Mouse (Mus musculus): ENCODE data around the gene Ext2. TPM values are rescaled to one million over a fixed set of nuclear protein-coding genes. Genes with fewer than 3 reads are reported as not detected.

Ext2 gene
- 84.7 and 86.7 TPM in 2 replicates for polyA plus RNA-seq (2016; fragmentation: Nextera tagmentation; extraction: Ambion mirVana)

DNA sequence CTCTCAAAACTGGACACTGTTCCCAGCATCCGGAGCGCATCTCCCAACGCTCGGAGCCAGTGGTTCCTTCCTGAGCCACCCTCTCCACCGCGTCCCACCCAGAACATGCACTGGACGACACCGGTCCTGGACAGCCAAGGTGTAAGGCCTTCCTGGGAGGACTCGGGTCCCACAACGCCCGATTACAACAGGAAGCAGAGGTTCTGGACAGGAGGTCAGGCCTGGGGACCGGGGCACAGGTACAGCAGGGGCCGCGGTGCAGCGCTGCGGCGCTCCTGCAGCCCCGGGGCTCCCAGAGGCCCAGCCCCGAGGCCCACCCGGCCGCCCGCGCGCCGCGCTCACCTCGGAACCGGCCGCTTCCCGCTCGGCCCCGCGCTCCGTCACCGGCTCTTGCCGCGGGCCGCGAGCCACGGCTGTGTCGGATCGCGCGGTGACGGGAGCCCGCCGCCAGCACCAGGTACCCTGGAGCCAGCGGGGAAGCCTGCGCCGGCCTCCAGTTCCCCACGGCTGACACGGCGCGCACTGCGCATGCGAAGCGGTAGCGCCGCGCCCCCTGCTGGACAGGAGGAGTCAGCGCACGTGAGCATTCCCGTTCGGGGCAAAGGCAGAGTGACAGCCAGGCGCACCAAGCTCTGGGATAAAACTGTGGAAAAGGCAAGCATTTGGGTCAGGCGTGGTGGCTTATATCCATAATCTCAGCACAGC lies at the start of gene Ext2:
Gene Ext2, minus strand, starts transcription at position 524 of the 705 bp plus-strand sequence.
- H3K27ac ChIP-seq = 0 out of 2 replicates have a peak within 1 kb of the TSS, but pooled peaks have one; percentile 5
- H3K9ac ChIP-seq = peak within 1 kb of the TSS; percentile 95
- H3K9me3 ChIP-seq (replicated peaks) = no peaks in the 10 kb centered on the region
- WGBS = under 1% methylated on average over 64 of the region's 66 CpGs
- peak within 1 kb of the TSS; percentile 80 for H3K4me3 ChIP-seq
- peaks cover 6% of the 10 kb centered on the region; the same call in 1 of the 2 replicates for H3K36me3 ChIP-seq
- H3K4me2 ChIP-seq (replicated peaks) = peak within 1 kb of the TSS; percentile 53
- H3K4me1 ChIP-seq = peaks cover 9% of the 10 kb centered on the region
- no peaks in the 10 kb centered on the region for H3K27me3 ChIP-seq
- ATAC-seq (ENCODE audit: low FRiP score) = peak; percentile 91

DNA sequence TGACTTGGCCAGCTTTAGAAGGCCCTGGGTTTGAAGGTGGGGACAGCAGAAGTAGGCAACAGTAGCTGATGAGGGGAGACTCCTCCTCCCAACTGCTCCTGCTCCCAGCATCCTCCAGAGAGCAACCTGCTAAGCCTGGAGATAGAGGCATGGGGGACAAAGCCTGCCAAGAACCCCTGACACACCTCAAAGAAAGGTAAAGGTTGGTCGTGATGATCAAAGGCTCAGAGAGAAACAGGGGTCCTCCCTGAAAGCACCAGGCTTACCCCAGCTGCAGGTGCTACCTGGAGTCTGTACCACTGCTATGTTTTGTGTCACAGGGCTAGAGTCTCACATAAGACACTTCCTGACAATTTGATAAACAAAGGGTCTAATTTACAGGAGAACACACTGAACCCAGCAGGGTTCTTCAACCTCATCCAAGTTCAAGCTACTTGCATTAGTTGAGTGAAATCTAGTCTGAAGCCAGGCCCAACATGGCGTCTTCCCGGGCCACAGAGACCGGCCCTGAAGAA lies 49.1 kb upstream of the Ext2 start:
- WGBS = 84% methylated on average over 4 of the region's 4 CpGs
- no peaks in the 10 kb centered on the region for H3K27me3 ChIP-seq
- no peaks in the 10 kb centered on the region for H3K36me3 ChIP-seq
- H3K4me2 ChIP-seq (replicated peaks) = no peak overlapping the region
- H3K27ac ChIP-seq = no peak overlapping the region
- no peak overlapping the region for H3K4me3 ChIP-seq
- no peaks in the 10 kb centered on the region for H3K9me3 ChIP-seq (replicated peaks)
- ATAC-seq (ENCODE audit: low FRiP score) = no peak
- H3K9ac ChIP-seq = no peak overlapping the region
- peaks cover 16% of the 10 kb centered on the region for H3K4me1 ChIP-seq

DNA sequence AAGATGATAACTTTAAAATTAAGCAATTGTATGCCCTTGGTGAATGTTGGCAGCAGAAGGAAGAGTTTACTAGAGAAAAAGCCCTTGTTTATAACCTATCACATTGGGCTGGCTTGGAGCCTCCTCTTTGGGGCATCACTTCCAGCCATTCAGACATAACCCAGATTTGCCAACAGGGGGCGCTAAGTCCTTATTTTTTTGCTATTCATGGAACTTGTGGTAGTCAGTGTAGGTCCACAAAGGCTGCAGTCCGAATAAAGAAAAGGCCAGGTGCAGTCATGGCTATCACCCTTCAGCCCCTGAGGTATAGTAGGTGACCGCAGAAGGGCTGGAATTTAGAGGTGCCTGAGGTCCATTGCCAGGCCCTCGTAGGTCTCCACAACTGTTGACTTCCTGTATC lies 48.5 kb upstream of the Ext2 start:
- Histone ChIP-seq H3K9ac (no peak overlapping the region), H3K4me3 (no peak overlapping the region), H3K27ac (no peak overlapping the region), H3K4me1 (peaks cover 16% of the 10 kb centered on the region), H3K9me3 (replicated peaks) (no peaks in the 10 kb centered on the region), H3K4me2 (replicated peaks) (no peak overlapping the region), H3K36me3 (no peaks in the 10 kb centered on the region), H3K27me3 (no peaks in the 10 kb centered on the region)
- WGBS = 46% methylated on average over 4 of the region's 4 CpGs
- ATAC-seq (ENCODE audit: low FRiP score) = peak; percentile 46; the same call in 1 of the 2 replicates

DNA sequence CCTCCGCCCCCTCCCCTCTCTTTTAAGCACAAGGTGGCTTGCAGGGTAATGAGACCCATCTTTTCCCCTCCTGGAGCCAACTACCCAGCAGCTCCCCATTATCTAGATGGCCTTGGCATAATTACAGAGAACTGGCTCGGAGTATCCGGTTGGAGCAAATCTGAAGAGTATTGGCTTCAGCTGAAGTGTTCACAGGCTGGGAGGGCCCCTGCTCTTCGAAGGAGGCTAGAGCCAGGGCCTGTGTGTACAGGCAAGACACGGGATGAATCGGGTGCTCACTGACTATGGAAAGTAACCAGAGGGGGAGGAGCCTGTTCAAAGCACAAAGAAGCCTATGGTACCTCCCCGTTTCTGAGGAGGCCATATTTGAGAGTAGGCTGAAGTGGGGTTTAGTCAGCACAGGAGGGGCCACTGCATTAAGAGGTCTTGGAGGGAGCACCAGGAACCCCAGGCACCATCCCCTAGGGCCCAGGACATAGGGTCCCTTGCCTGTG lies 46.8 kb upstream of the Ext2 start, which contains the start of gene Accsl:
Gene Accsl, minus strand, starts transcription at position 51 of the 494 bp plus-strand sequence.
- peaks cover 14% of the 10 kb centered on the region for H3K4me1 ChIP-seq
- H3K4me2 ChIP-seq (replicated peaks) = no peak within 1 kb of the TSS
- 74% methylated on average over 7 of the region's 7 CpGs for WGBS
- H3K9ac ChIP-seq = no peak within 1 kb of the TSS
- no peaks in the 10 kb centered on the region for H3K36me3 ChIP-seq
- H3K27me3 ChIP-seq = no peaks in the 10 kb centered on the region
- ATAC-seq (ENCODE audit: low FRiP score) = no peak
- H3K4me3 ChIP-seq = no peak within 1 kb of the TSS
- H3K9me3 ChIP-seq (replicated peaks) = no peaks in the 10 kb centered on the region
- no peak within 1 kb of the TSS for H3K27ac ChIP-seq

DNA sequence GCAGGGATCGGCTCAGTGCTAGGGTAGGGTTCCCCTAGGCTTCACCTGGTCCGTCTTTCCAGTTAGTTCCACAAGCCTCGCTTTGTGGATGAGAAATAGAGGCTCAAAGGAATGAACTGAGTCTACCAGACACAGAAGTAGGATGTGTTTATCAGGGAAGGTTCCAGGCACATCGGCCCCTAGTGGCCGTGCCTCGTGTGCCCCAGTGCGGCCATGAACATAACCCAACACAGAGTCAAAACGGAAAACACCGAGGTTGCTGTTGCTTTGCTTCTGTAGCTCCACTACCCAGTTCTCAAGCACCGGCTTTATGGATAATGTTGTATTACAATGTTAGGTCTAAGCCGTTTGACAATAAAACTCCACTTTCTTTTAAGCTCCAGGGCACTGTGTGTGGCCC lies 46.2 kb upstream of the Ext2 start:
- Histone ChIP-seq H3K4me1 (peaks cover 8% of the 10 kb centered on the region), H3K4me2 (replicated peaks) (no peak overlapping the region), H3K9me3 (replicated peaks) (no peaks in the 10 kb centered on the region), H3K9ac (no peak overlapping the region), H3K36me3 (no peaks in the 10 kb centered on the region), H3K4me3 (no peak overlapping the region), H3K27ac (no peak overlapping the region), H3K27me3 (no peaks in the 10 kb centered on the region)
- WGBS = 87% methylated on average over 11 of the region's 11 CpGs
- no peak for ATAC-seq (ENCODE audit: low FRiP score)

DNA sequence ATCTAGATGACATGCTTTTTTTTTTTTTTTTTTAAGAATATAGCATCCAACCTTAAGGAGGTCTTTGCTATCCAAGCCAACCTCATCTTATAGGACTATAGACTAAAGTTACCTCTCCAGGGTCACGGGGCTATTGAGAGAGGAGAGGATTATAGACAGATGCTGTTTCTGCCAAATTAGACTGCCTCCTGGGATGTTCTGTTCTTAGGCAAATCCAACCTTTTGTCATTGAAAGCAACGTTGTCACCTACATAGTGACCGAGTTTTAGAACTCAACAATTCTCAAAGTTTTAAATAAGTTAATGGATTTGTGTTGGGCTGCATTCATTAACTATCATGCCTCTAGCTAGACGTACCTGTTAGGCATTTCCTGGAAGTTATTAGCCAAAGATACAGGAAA lies 40.9 kb upstream of the Ext2 start:
- Histone ChIP-seq H3K9me3 (replicated peaks) (no peaks in the 10 kb centered on the region), H3K27ac (no peak overlapping the region), H3K4me1 (no peaks in the 10 kb centered on the region), H3K4me3 (no peak overlapping the region), H3K36me3 (no peaks in the 10 kb centered on the region), H3K27me3 (no peaks in the 10 kb centered on the region), H3K4me2 (replicated peaks) (no peak overlapping the region), H3K9ac (no peak overlapping the region)
- no peak for ATAC-seq (ENCODE audit: low FRiP score)
- 71% methylated on average over 4 of the region's 4 CpGs for WGBS

DNA sequence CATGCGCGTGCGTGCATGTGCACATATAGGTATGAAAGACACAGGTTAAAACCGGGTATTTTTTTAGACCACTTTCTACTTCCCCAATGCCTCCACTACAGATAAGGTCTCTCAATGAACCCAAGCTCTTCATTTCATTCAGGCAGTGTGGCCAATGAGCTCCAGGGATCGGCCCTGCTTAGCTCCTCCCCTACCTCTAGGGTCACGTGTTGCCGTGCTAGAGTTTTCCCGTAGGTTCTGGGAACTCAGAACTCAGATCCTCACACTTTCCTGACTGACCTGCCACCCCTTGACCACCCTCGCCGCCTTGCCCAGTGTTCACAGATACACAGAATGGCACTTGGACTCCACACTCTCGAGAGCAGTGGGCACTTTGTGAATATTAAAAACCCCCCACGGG lies 36.5 kb upstream of the Ext2 start:
- Histone ChIP-seq H3K27me3 (no peaks in the 10 kb centered on the region), H3K4me3 (no peak overlapping the region), H3K4me2 (replicated peaks) (no peak overlapping the region), H3K36me3 (no peaks in the 10 kb centered on the region), H3K9ac (no peak overlapping the region), H3K4me1 (no peaks in the 10 kb centered on the region), H3K27ac (no peak overlapping the region), H3K9me3 (replicated peaks) (no peaks in the 10 kb centered on the region)
- ATAC-seq (ENCODE audit: low FRiP score) = no peak
- whole genome bisulfite sequencing = 71% methylated on average over 12 of the region's 12 CpGs

DNA sequence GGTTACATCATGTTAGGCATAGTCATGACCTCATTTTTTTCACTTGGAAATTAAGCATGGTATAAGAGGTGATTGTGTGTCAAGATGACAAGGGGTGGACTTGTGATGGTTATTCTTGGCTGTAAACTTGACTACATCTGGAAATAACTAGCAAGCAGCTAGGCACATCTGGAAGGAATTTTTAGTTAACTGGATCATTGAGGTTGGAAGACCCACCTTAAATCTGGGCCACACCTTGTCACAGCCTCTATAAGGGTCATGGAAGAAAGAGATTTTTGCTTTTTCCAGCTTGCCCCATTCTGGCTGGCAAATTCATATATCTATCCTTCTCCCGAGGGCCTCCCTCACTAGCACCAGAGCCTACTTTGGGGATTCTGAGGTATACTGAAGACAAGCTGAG lies 28.9 kb upstream of the Ext2 start:
- WGBS = 96% methylated on average over 1 of the region's 1 CpGs
- Histone ChIP-seq H3K27ac (no peak overlapping the region), H3K36me3 (no peaks in the 10 kb centered on the region), H3K4me1 (peaks cover 16% of the 10 kb centered on the region), H3K4me2 (replicated peaks) (no peak overlapping the region), H3K27me3 (no peaks in the 10 kb centered on the region; the same call in 1 of the 2 replicates), H3K4me3 (no peak overlapping the region), H3K9me3 (replicated peaks) (no peaks in the 10 kb centered on the region), H3K9ac (no peak overlapping the region)
- no peak for ATAC-seq (ENCODE audit: low FRiP score)

DNA sequence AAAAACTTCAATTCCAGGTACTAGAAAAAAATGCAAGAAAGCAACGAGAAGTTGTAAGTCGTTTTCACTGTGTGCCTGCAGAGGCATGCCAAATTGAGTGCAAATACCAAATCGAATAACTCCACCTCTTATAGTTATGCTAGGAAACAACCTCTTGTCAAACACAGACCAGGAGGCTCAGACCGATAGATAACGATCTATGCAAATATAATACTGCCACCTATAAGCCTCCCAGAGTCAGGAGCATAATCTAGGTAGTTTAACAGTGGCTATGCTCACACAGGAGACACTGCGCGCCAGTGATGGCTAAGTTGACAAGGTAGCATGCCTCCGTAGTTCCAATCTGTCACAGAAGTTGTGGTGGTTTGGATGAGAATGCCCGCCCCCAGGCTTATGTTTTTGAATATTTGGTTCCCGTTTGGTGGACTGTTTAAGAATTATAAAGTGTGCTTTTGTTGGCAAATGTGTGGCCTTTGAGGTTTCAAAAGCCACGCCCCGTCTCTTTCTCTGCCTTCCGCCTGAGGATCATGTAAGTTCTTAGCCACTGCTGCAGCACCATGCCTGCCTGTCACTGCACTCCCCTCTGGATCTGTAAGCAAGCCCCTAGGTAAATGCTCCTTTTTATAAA lies 28.1 kb upstream of the Ext2 start:
- H3K36me3 ChIP-seq = peaks cover 8% of the 10 kb centered on the region; the same call in 1 of the 2 replicates
- H3K9me3 ChIP-seq (replicated peaks) = no peaks in the 10 kb centered on the region
- H3K4me2 ChIP-seq (replicated peaks) = peak overlapping the region; percentile 73
- no peaks in the 10 kb centered on the region; the same call in 1 of the 2 replicates for H3K27me3 ChIP-seq
- H3K4me3 ChIP-seq = peak overlapping the region; percentile 64; the same call in 1 of the 2 replicates
- 50% methylated on average over 13 of the region's 13 CpGs for WGBS
- peaks cover 16% of the 10 kb centered on the region for H3K4me1 ChIP-seq
- H3K27ac ChIP-seq = no peak overlapping the region
- H3K9ac ChIP-seq = no peak overlapping the region
- no peak for ATAC-seq (ENCODE audit: low FRiP score)

DNA sequence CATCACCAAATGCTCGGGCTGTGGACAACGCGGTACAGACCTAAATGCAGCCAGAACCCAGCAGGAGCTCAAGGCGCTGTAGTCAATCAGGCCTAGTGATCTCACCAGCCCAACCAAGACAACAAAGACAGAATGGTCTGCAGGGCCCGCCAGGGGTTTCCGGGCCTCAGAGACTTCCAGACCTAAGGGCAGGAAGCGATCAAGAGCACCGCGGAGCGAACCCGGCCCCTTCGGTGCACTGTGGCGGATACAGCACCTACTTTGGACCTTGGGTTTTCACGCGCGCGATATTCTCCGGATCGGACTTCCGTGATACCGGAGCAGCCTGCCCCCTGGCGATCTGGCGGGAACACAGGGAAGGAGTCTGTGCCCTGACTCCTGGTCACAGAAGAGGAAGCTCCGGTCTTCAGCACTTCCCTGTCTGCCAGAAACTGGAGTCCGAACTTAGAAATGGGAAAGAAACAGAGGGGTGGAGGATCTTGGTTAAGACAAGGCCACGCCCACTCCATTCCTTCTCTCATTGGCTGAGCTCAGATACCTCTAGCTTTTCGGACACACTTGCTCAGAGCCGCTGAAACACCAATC lies 27.2 kb upstream of the Ext2 start, which contains the start of gene Accs:
Gene Accs, minus strand, starts transcription at position 439 of the 585 bp plus-strand sequence.
- no peaks in the 10 kb centered on the region; the same call in 1 of the 2 replicates for H3K27me3 ChIP-seq
- peak; percentile 86 for ATAC-seq (ENCODE audit: low FRiP score)
- peak within 1 kb of the TSS; percentile 73 for H3K4me2 ChIP-seq (replicated peaks)
- H3K9me3 ChIP-seq (replicated peaks) = no peaks in the 10 kb centered on the region
- H3K9ac ChIP-seq = peak within 1 kb of the TSS; percentile 73
- peaks cover 16% of the 10 kb centered on the region for H3K4me1 ChIP-seq
- H3K4me3 ChIP-seq = peak within 1 kb of the TSS; percentile 64
- peaks cover 10% of the 10 kb centered on the region for H3K36me3 ChIP-seq
- peak within 1 kb of the TSS; percentile 84 for H3K27ac ChIP-seq
- under 1% methylated on average over 28 of the region's 28 CpGs for WGBS

DNA sequence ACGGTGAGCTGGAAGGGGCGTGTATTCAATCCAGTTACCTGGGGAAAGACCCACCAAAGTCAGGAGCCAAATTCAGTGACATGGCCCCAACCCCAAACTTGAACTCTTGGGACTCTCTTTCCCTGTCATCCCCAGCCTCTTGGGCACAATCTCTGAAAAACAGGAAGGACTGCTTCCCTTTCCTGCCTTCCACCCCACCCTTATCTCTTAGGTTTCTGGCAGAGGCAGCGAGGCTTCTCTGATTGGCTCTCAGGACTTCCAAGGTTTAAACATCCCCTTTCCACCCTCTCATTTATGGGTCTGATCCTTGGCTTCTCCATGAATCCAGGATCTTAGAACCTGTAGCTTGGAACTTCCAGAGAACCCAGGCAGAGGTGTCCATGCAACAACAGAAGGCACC lies 19.0 kb upstream of the Ext2 start:
- Histone ChIP-seq H3K27ac (no peak overlapping the region), H3K9ac (no peak overlapping the region), H3K9me3 (replicated peaks) (0 out of 2 replicates have a peak, but pooled peaks cover 3% of the 10 kb centered on the region), H3K27me3 (no peaks in the 10 kb centered on the region), H3K4me3 (no peak overlapping the region), H3K4me1 (no peaks in the 10 kb centered on the region), H3K36me3 (peaks cover 84% of the 10 kb centered on the region), H3K4me2 (replicated peaks) (no peak overlapping the region)
- 93% methylated on average over 3 of the region's 3 CpGs for WGBS
- no peak for ATAC-seq (ENCODE audit: low FRiP score)

DNA sequence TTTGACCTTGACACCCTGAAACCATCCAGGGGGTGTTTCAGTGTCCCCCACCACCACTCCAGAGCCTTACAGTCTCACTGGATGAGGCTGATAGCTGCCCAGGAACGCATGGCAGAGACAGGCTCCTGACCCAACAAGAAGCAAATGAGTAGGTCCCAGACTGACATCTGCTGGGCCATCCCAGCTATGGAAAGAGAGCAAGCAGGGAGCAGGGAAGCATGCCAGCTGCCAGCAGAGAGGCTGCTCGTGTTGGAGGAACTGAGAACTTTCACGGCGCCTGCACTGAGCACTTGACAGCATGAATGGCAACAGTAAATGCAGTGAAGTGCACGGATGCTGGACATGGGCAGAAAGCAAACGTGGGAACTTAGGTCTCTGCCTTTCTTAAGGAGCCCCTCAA lies 17.7 kb upstream of the Ext2 start:
- H3K4me3 ChIP-seq = no peak overlapping the region

More for the DNA sequence above, 17.7 kb upstream of the Ext2 start:
- H3K9ac ChIP-seq = no peak overlapping the region
- H3K36me3 ChIP-seq = peaks cover 89% of the 10 kb centered on the region
- ATAC-seq (ENCODE audit: low FRiP score) = no peak
- H3K27me3 ChIP-seq = no peaks in the 10 kb centered on the region
- WGBS = 85% methylated on average over 6 of the region's 6 CpGs
- H3K4me2 ChIP-seq (replicated peaks) = no peak overlapping the region
- no peak overlapping the region for H3K27ac ChIP-seq
- H3K4me1 ChIP-seq = no peaks in the 10 kb centered on the region
- 0 out of 2 replicates have a peak, but pooled peaks cover 3% of the 10 kb centered on the region for H3K9me3 ChIP-seq (replicated peaks)

All from hindbrain, embryonic 12.5 days (tissue).